Mouse (Mus musculus) kidney, adult 8-10 months (tissue): ENCODE data around the gene Ggt5.
A peak's percentile ranks its signal among the peaks of the same experiment; 100 is the strongest.
"Not testable (repeated sequence)": the region's sequence is repeated elsewhere in the genome, so short reads cannot be mapped to it uniquely, and the experiment has no call there.

Source experiments
- DNase-seq, 2 experiments: peaks; one replicate each; pipeline ENCODE4 v3.0.0; 2022

Gene Ggt5

GRCm38 (mm10) chr10:75589129-75589528, at the start of gene Ggt5:
Gene Ggt5, plus strand, starts transcription at chr10:75589340.
- peak in 1 of 2 experiments; percentile 64 for DNase-seq

GRCm38 (mm10) chr10:75547901-75548300, 41.2 kb upstream of the Ggt5 start:
- DNase-seq: no peak

GRCm38 (mm10) chr10:75548486-75548885, 40.7 kb upstream of the Ggt5 start:
- DNase-seq: no peak

GRCm38 (mm10) chr10:75549886-75550285, 39.3 kb upstream of the Ggt5 start:
- DNase-seq: no peak

- DNase-seq: no peak
Measured at GRCm38 (mm10) chr10:75551175-75551574, 38.0 kb upstream of the Ggt5 start.

- no peak for DNase-seq
Measured at GRCm38 (mm10) chr10:75552106-75552505, 37.0 kb upstream of the Ggt5 start.

- DNase-seq: no peak
Measured at GRCm38 (mm10) chr10:75552701-75553450, 36.3 kb upstream of the Ggt5 start.

GRCm38 (mm10) chr10:75554090-75554489, 35.0 kb upstream of the Ggt5 start:
- DNase-seq: no peak

- no peak for DNase-seq
Measured at GRCm38 (mm10) chr10:75555557-75555956, 33.6 kb upstream of the Ggt5 start.

GRCm38 (mm10) chr10:75556026-75556425, 33.1 kb upstream of the Ggt5 start:
- DNase-seq: no peak

GRCm38 (mm10) chr10:75558515-75558914, 30.6 kb upstream of the Ggt5 start:
- DNase-seq: peak in 1 of 2 experiments; percentile 47

GRCm38 (mm10) chr10:75559041-75559675, 30.0 kb upstream of the Ggt5 start:
- peak in 1 of 2 experiments; percentile 1 for DNase-seq

- DNase-seq: peak; percentile 58 to 65
Measured at GRCm38 (mm10) chr10:75559676-75560548, 29.2 kb upstream of the Ggt5 start, which contains the start of gene Lrrc75b. Gene Lrrc75b, minus strand, starts transcription at chr10:75560330.

GRCm38 (mm10) chr10:75560549-75560899, 28.6 kb upstream of the Ggt5 start:
- DNase-seq: no peak

- no peak for DNase-seq
Measured at GRCm38 (mm10) chr10:75561071-75561654, 28.0 kb upstream of the Ggt5 start, which contains the start of gene Ggt1. Gene Ggt1, plus strand, starts transcription at chr10:75561604.

- DNase-seq: no peak
Measured at GRCm38 (mm10) chr10:75562596-75562995, 26.5 kb upstream of the Ggt5 start.

GRCm38 (mm10) chr10:75564687-75565265, 24.4 kb upstream of the Ggt5 start:
- no peak for DNase-seq

GRCm38 (mm10) chr10:75565436-75565835, 23.7 kb upstream of the Ggt5 start:
- no peak for DNase-seq

- peak; percentile 93 to 96 for DNase-seq
Measured at GRCm38 (mm10) chr10:75565906-75566305, 23.2 kb upstream of the Ggt5 start.

- no peak for DNase-seq
Measured at GRCm38 (mm10) chr10:75566321-75566720, 22.8 kb upstream of the Ggt5 start.

GRCm38 (mm10) chr10:75566765-75567164, 22.4 kb upstream of the Ggt5 start:
- not testable (repeated sequence) for DNase-seq

GRCm38 (mm10) chr10:75568029-75568428, 21.1 kb upstream of the Ggt5 start:
- no peak for DNase-seq
